Mouse (Mus musculus) cerebellum, adult 11-12 months (tissue): Measurements from ENCODE around the gene Dscam.
A peak's percentile ranks its signal among the peaks of the same experiment; 100 is the strongest.

Experiments used
- DNase-seq: peaks from one replicate; pipeline ENCODE4 v3.0.0; 2022

Dscam gene

DNA sequence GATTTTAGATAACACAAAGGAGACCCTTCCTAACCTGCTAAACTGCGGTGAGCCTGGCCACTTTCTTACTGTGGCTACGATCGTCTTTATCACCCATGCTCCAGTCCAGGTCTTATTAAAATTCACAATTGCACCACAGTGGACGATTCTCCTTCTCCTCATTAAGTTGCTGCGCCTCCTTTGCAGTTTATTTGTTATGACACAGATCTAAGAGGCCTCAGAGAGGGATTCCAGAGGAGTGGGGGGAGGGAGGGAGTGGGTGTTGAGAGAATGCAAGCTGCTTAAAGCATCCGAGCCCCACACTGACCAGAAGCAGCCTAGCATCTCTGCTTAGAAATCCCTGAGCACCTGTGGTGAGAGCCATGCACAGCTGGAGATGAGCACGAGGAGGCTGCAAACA, 413.6 kb downstream of the Dscam start:
- DNase-seq = no peak

- no peak for DNase-seq
Observed at GRCm38 (mm10) chr16:96754971-96755504, 415.5 kb downstream of the Dscam start.

GRCm38 (mm10) chr16:96754381-96754780, 416.2 kb downstream of the Dscam start:
- no peak for DNase-seq

DNA sequence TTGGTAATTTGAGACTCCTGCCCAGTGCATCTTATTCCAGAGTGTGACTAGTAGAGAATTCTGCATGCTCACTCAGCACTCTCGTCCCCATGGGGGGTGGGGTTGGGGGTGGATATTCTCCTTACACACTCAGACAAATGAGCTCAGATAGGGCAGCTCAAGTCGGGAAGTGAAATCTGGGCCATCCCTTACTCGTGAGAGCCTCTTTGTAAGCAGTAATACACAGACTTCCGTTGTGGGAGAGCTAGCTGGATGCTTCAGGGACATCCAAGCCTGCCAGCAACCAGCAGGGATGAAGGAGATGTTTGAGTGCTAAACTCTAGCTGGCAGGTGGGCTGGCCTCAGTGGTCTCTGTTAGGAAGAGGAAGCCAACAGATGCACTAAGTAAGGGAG, 416.8 kb downstream of the Dscam start:
- DNase-seq = peak; percentile 30

DNA sequence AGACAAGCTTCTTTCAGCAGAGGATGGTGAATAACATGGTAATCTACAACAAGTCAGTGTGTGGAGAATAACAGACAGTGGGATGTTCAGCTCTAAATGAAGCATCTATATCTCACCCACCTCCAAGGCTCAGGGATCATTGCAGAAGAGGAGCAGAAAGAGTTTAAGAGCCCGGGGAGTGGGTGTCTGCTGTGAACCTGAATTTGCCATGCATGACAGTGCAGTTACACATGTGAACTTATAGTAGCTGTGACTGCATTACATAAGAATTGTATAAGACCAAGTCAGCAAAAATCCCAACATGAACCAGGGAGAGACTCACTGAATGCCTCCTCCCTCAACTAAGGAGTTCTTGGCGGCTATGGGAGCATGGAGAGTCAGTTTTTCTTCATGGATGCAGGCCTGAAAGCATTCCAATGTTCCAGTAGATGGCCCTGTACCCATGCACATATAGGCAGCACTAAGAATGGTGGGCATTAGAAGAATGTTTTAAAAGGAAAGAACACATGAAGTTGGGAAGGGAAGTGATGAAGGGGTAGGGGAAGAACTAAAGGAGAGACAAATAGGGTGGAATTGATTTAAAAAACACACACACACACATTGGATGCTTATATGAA, 417.3 kb downstream of the Dscam start:
- no peak for DNase-seq

GRCm38 (mm10) chr16:96742475-96743255, 427.9 kb downstream of the Dscam start:
- no peak for DNase-seq

GRCm38 (mm10) chr16:96741336-96741735, 429.2 kb downstream of the Dscam start:
- no peak for DNase-seq

GRCm38 (mm10) chr16:96740073-96741055, 430.2 kb downstream of the Dscam start:
- DNase-seq = no peak

DNA sequence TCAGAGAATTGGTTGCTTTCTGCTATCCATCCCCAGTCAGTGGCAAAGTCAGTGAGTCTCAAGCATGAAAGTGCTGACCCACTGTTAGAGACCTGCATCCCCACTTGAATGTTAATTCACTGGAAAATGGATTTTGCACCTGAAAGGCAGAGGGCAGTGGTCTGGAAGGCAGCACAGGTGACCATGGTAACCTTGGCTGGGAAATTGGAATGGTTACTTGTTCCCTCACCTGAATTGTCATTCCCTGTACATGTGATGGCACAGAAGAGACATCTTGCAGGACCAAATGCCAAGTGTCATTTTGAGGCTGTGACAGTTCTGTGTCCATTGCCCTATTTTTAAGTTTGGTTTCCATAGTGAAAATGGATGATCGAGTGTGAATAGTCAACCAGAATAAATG, 434.1 kb downstream of the Dscam start:
- DNase-seq = no peak

DNA sequence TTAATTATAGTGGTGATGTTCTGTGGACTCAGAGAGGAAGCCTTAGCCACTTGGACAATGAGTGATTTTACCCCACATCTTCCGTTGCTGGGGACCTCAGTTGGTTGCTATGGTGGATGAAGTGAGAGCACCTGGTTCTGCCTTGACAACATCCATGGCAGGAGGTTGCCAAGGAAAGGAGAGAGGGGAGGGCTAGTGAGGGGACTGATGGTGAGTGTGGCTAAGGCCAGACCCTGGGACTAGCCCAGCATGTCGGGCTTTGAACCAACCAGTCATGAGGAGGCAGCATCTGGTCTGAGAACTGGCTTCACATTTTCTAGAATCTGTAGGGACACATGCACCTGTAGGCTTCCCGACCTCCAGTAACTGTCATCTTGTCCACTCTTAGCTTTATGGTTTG, 439.7 kb downstream of the Dscam start:
- DNase-seq = no peak

DNA sequence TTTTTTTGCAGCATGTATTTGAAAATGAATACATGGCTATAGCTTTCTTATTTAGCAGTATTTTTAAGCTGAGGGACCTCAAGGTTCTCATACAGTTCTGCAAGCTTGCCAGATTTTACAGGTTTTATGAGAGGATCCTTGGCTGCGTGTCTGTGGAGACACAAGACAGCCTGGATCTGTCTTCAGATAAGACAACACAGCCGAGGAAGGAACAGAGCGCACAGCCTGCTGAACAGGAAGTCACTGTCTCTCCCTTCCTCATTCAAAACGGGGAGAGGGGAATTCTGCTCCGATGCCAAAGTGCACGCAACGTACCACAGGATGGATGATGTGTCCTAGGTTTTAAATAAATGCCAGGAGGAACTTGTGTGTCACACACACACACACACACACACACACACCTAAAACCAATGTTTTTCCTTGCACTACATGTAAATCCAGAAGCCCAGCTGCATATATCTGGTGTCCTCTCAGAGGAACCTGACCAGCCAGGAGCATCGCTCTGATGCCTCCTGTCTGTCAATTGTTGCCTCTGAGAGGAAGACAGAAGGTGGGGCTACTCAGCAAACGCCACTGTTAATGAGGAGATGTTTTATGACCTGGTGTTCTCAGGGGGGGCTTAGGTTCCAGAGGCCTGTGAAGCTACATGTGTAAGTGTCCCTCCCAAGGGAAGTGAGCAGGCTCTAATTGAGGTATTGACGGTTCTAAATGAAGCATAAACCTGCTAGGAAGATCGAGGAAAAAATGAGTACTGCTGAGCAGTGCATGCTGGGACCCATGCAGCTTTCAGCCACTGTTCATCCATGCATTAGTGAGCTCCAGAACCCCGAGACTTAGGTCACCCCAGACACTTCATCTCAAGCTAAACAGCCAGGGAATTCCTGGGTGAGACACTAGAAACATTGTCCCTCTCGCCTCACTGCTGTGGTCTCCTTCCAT, 442.4 kb downstream of the Dscam start:
- no peak for DNase-seq

DNA sequence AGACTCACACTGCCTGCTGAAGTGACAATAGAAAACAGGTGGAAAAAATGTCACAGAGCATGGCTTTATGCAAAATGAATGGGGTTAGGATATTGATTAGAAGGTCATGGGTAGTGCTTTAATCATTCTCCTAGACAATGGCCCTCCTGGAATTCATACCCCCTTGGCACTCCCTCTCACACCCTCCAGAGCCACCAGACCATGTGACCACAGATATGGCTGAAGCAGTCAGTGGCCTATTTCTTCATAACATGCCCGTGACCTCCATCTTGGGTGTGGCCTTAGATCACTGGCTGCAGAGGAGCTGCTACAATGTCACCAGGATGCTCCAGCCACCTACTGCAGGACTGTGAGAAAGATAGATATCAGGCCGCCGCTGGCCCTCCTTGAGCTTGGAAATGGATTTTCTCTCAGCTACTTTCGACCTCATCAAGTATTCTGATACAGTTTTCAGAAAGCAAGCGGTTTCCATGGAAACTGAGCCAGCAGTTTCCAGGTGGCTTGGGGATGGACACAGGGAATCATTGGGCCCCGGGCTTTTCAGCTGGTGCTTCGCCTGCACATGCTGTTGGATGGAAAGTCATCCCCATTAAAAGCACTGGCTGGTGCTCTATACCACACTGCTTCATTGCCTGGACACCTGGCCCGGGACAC, 445.4 kb downstream of the Dscam start:
- no peak for DNase-seq

- no peak for DNase-seq
Observed at GRCm38 (mm10) chr16:96724591-96724990, 446.0 kb downstream of the Dscam start.

- DNase-seq = no peak
Observed at GRCm38 (mm10) chr16:96724123-96724522, 446.4 kb downstream of the Dscam start.

DNA sequence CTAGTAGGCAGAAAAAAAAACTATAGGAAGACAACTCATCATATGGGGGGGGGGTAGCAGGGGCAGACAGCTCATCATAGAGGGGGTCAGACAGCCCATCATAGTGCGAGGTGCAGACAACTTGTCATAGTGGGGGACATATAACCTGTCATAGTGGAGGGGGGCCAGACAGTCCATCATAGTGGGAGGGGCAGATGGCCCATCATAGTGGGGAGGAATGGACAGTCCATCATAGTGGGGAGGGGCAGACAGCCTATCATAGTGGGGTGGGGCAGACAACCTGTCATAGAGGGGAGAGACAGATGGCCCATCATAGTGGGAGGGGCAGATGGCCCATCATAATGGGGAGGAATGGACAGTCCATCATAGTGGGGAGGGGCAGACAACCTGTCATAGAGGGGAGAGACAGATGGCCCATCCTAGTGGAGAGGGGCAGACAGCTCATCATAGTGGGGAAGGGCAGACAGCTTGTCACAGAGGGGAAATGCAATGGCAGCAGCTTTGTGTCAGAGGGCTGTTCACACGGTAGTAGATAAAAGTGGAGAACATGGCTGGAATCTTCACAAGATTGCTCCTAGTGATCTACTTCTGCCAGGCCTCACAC, 447.4 kb downstream of the Dscam start:
- DNase-seq = no peak

GRCm38 (mm10) chr16:96722135-96722534, 448.4 kb downstream of the Dscam start:
- no peak for DNase-seq

DNA sequence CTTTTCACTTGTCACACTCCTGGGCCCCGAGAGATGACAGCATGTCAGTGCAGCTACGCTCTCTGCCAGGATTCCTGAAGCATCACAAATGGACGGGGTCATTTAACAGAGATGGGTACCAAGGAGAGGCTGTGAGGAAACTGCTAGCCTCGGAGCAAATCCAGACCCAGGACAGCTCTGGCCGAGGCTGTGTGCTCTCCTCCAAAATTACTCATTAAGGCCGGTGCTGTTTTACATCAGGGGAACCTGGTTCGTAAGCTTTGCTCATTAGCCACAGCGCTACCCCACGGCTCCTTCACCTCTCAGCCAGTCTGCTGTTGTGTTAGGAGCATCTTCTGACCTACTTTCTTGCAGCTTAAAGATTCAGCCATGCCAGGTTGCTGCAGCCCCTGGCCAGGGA, 449.3 kb downstream of the Dscam start:
- DNase-seq = peak; percentile 8

DNA sequence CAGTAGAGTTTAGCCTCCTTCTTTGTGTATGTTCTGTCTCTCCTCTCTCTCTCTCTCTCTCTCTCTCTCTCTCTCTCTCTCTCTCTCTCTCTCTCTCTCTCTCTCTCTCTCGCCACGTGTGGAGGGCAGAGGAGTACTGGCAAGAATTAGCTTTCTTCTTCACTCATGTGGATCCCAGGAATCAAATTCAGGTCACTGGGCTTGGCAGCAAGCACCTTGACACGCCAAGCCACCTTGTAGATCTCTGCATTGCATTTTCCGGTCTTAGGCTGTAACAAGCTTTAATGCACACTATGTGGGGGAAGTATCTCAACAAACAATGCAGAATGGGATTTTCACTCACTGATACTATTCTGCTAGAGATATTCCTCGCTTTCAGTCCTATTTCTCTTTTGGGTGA, 449.9 kb downstream of the Dscam start:
- DNase-seq = peak; percentile 38

DNA sequence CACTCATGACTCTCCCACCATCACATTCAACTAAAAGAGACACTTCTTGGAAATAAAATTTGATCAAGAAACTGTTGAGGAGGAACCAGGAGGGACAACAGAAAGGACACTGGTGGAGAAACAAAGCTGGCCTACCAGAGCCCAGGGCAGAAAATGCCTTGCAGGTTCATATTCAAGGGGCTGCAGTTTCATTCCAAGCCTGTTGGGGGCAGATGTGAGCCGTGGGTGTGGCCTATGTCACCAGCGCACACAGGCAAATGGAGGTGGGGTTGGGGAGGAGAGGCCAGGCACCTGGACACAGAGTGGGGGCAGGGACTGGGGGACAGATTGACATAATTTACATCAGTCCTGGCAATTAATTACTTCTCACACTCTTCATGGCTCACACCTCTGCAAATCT, 452.3 kb downstream of the Dscam start:
- DNase-seq = no peak

- no peak for DNase-seq
Observed at GRCm38 (mm10) chr16:96716633-96717032, 453.9 kb downstream of the Dscam start.

- no peak for DNase-seq
Observed at GRCm38 (mm10) chr16:96711935-96712334, 458.6 kb downstream of the Dscam start.
